Mouse (Mus musculus) lung, adult 2 months (tissue): ENCODE data around the gene Col4a6.

ENCODE experiments used
- CTCF ChIP-seq: fragments of 200-500 bp; IDR thresholded peaks from 2 replicates; pipeline ENCODE4 v1.5.1; 2011; ENCODE audit warnings: mild to moderate bottlenecking, low read length, control low read depth; ENCODE audit not compliant: insufficient read depth
- POLR2A ChIP-seq: fragments of 200-500 bp; IDR thresholded peaks from 2 replicates; pipeline ENCODE4 v1.6.1; 2011; ENCODE audit warnings: low read depth, mild to moderate bottlenecking, control low read depth, low read length, borderline replicate concordance; ENCODE audit errors: extremely low read depth

DNA sequence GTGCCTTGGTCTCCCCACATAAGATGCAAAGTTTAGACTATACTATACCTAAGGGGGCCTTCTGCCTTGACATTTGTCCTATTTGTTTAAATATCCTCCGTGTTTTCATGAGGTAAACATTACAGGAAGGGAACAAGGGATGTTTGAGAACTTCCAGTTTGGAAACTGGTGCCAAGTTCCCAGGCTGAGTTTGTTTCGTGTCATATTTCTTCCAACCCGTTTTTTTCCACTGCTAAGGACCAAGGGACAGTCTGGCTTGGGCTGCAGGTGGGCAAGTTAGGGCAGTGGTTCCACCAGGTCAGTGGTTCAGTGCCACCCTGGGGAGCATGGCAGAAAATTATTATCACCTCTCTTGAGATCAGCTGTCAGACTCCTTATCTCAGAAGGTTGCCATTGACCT is 158.1 kb downstream of the Col4a6 start:
- TF ChIP-seq POLR2A, result no peak
- TF ChIP-seq CTCF, result no peak
